Mouse (Mus musculus): ENCODE data around the gene Sumf1. TPM values are rescaled to one million over a fixed set of nuclear protein-coding genes. Genes with fewer than 3 reads are reported as not detected.

Gene Sumf1
- polyA plus RNA-seq, 1 experiment from 2014 or later: 28.6 TPM

GRCm38 (mm10) chr6:108057353-108057752, 128.0 kb downstream of the Sumf1 start:
- DNase-seq (ENCODE audit: low spot score) (no peak), ATAC-seq (ENCODE audit: low read depth) (no peak)
- no peak overlapping the region for H3K4me3 ChIP-seq (ENCODE audit: low read depth, low read length)
- 57% methylated on average over 4 of the region's 4 CpGs for WGBS
- no peaks in the 10 kb centered on the region for H3K4me1 ChIP-seq (ENCODE audit: control insufficient read depth, insufficient read depth, low read length)
- no peak overlapping the region for H3K4me2 ChIP-seq (ENCODE audit: low read depth, low read length)
- H3K27ac ChIP-seq (replicated peaks; ENCODE audit: low read depth, low read length): no peak overlapping the region
- no peaks in the 10 kb centered on the region for H3K9me3 ChIP-seq (ENCODE audit: control insufficient read depth, low read length)
- no peaks in the 10 kb centered on the region for H3K27me3 ChIP-seq (replicated peaks; ENCODE audit: control insufficient read depth, insufficient read depth, low read length)
- no peak overlapping the region for H3K9ac ChIP-seq (ENCODE audit: low read depth, low read length)
- H3K36me3 ChIP-seq (ENCODE audit: control insufficient read depth, insufficient read depth, low read length): no peaks in the 10 kb centered on the region

Other genes with a start within 250 kb of the Sumf1 start
- gene Setmar, start 120.5 kb downstream of the Sumf1 start, polyA plus RNA-seq (2014; fragmentation: Nextera tagmentation; extraction: Ambion mirVana): 6.8 and 7.5 TPM in 2 replicates
- gene Itpr1, start 27.5 kb upstream of the Sumf1 start, polyA plus RNA-seq (2014; fragmentation: Nextera tagmentation; extraction: Ambion mirVana): 9.1 and 11.2 TPM in 2 replicates

Data from embryonic facial prominence, embryonic 14.5 days (tissue).